26 mouse cellular contexts compared by ENCODE assay signal in genomic region chr1:124410236-124410635, GRCm38 (mm10).
"Had no signal": no experiment of that assay in that cellular context is flagged by ENCODE, and none has a peak within 500 bp of the region (broad histone marks: within the 10 kb centered on the region; RNA-seq: fewer than 3 reads in every experiment).

No protein-coding gene starts in this region.

- ATAC-seq: forebrain, embryonic 14.5 days; forebrain, embryonic 15.5 days; forebrain, embryonic 16.5 days; forebrain, postnatal 0 days had no signal

- H3K36me3 ChIP-seq: embryonic facial prominence, embryonic 10.5 days; embryonic facial prominence, embryonic 12.5 days; embryonic facial prominence, embryonic 13.5 days; embryonic facial prominence, embryonic 15.5 days; forebrain, embryonic 10.5 days; forebrain, embryonic 12.5 days; forebrain, embryonic 15.5 days had no signal

- H3K4me1 ChIP-seq: embryonic facial prominence, embryonic 10.5 days; embryonic facial prominence, embryonic 12.5 days; embryonic facial prominence, embryonic 13.5 days; embryonic facial prominence, embryonic 15.5 days; forebrain, embryonic 10.5 days; forebrain, embryonic 12.5 days; forebrain, embryonic 13.5 days; forebrain, embryonic 15.5 days had no signal

- H3K27me3 ChIP-seq: embryonic facial prominence, embryonic 12.5 days; embryonic facial prominence, embryonic 13.5 days; embryonic facial prominence, embryonic 15.5 days; forebrain, embryonic 12.5 days; forebrain, embryonic 13.5 days; forebrain, embryonic 15.5 days had no signal

- H3K9me3 ChIP-seq: embryonic facial prominence, embryonic 10.5 days; embryonic facial prominence, embryonic 12.5 days; embryonic facial prominence, embryonic 13.5 days; embryonic facial prominence, embryonic 15.5 days; forebrain, embryonic 10.5 days; forebrain, embryonic 12.5 days; forebrain, embryonic 13.5 days; forebrain, embryonic 15.5 days had no signal

- H3K4me2 ChIP-seq: embryonic facial prominence, embryonic 12.5 days; embryonic facial prominence, embryonic 13.5 days; embryonic facial prominence, embryonic 15.5 days; forebrain, embryonic 12.5 days; forebrain, embryonic 13.5 days; forebrain, embryonic 15.5 days had no signal

- H3K9ac ChIP-seq: embryonic facial prominence, embryonic 12.5 days; embryonic facial prominence, embryonic 13.5 days; embryonic facial prominence, embryonic 15.5 days; forebrain, embryonic 12.5 days; forebrain, embryonic 13.5 days; forebrain, embryonic 15.5 days; forebrain, postnatal 0 days had no signal

- H3K27ac ChIP-seq: embryonic facial prominence, embryonic 10.5 days; embryonic facial prominence, embryonic 12.5 days; embryonic facial prominence, embryonic 13.5 days; embryonic facial prominence, embryonic 15.5 days; forebrain, embryonic 10.5 days; forebrain, embryonic 12.5 days; forebrain, embryonic 13.5 days; forebrain, embryonic 15.5 days; gastrocnemius, adult 2 months; heart, adult 2 months had no signal

- H3K4me3 ChIP-seq: embryonic facial prominence, embryonic 10.5 days; embryonic facial prominence, embryonic 12.5 days; embryonic facial prominence, embryonic 13.5 days; embryonic facial prominence, embryonic 15.5 days; erythroblast, embryonic 14.5 days; forebrain, embryonic 10.5 days; forebrain, embryonic 12.5 days; forebrain, embryonic 13.5 days; forebrain, embryonic 15.5 days; gastrocnemius, adult 2 months; heart, adult 2 months had no signal

- DNase-seq: cerebellum, adult 8-10 months; cerebellum, adult 9-10 months; cerebellum, adult 9-11 months; cerebellum, postnatal 25 days; cerebellum, postnatal 36 days; embryo, embryonic 11 days; gastrocnemius, adult 2 months; gastrocnemius, postnatal 10 days; gastrocnemius, postnatal 14 days; gastrocnemius, postnatal 25 days; gastrocnemius, postnatal 36 days; heart, adult 11 months; heart, adult 18-20 months; heart, adult 2 months had no signal
